ENCODE assay signal across 1 mouse cellular context in genomic region chr3:95872048-95872447, GRCm38 (mm10).
TF ChIP-seq lines count a peak whose summit lies in the region.

No protein-coding gene starts in this region.

TF ChIP-seq in MEL, 35 proteins besides CTCF, POLR2A, EP300 and RAD21 (continued from another document):
- no peak for TF ChIP-seq BHLHE40 (IDR thresholded peaks at IDR 0.05; ENCODE audit: borderline replicate concordance, low read depth, low read length)
